23 mouse cellular contexts compared by ENCODE assay signal in the genomic region with DNA sequence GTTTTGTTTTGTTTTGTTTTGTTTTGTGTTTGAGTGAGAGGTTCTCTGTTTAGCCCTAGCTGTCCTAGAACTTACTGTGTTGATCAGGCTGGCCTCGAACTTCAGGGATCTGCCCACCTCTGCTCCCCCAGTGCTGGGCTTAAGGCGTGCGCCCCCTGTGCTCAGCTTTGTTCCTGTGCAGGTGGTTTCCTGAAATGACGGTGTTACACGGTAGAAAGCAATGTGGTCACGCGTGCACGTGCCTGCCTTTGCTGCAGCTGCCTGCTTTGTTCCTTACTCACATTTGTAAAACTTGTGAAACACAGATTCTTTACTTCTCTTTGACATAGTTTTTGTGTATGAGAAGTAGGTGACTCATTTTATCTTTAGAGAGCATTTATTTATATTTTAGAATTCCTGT. TPM values are rescaled to one million over a fixed set of nuclear protein-coding genes. Genes with fewer than 3 reads are reported as not detected.
DNase-seq lines count a peak whose midpoint lies in the region; ATAC-seq and TF ChIP-seq lines count a peak whose summit lies in the region.
"Had no signal": no experiment of that assay in that cellular context is flagged by ENCODE, and none has a peak within 500 bp of the region (broad histone marks: within the 10 kb centered on the region; RNA-seq: fewer than 3 reads in every experiment).

No protein-coding gene starts in this region.

- H3K4me2 ChIP-seq in stomach, postnatal 0 days (replicated peaks; ENCODE audit: low read depth), result no peak overlapping the region
- H3K4me2 ChIP-seq in liver, embryonic 12.5 days, result no peak overlapping the region
- H3K4me2 ChIP-seq: forebrain, embryonic 13.5 days; hindbrain, embryonic 13.5 days; kidney, embryonic 15.5 days; limb, embryonic 12.5 days; lung, embryonic 15.5 days; midbrain, embryonic 11.5 days; neural tube, embryonic 13.5 days had no signal

- TF ChIP-seq CTCF in ES-Bruce4 (IDR thresholded peaks at IDR 0.05; ENCODE audit: low read depth, low read length), result peak; percentile 28
- peak; percentile 25; the same call in 1 of the 2 replicates for TF ChIP-seq CTCF in stomach, postnatal 0 days (IDR thresholded peaks at IDR 0.05; ENCODE audit: low read depth)

- peak; percentile 85 for ATAC-seq in activated CD4-positive, CD25-positive, alpha-beta regulatory T cell, adult 4 months
- ATAC-seq in stomach, postnatal 0 days (ENCODE audit: low FRiP score, low TSS enrichment), result no peak
- ATAC-seq in liver, embryonic 12.5 days, result no peak
- ATAC-seq: forebrain, embryonic 13.5 days; intestine, embryonic 16.5 days; Patski had no signal

- no peaks in the 10 kb centered on the region for H3K4me1 ChIP-seq in ES-Bruce4 (ENCODE audit: control insufficient read depth, insufficient read depth, low read length)
- no peaks in the 10 kb centered on the region for H3K4me1 ChIP-seq in stomach, postnatal 0 days (replicated peaks; ENCODE audit: control insufficient read depth, insufficient read depth)
- H3K4me1 ChIP-seq in liver, embryonic 12.5 days, result no peaks in the 10 kb centered on the region
- H3K4me1 ChIP-seq: forebrain, embryonic 13.5 days; heart, embryonic 10.5 days; hindbrain, embryonic 13.5 days; kidney, embryonic 15.5 days; limb, embryonic 12.5 days; lung, embryonic 15.5 days; neural tube, embryonic 13.5 days had no signal

- TF ChIP-seq POLR2A in ES-Bruce4 (IDR thresholded peaks at IDR 0.05; ENCODE audit: insufficient read depth, low read length), result no peak

- H3K27ac ChIP-seq in ES-Bruce4 (ENCODE audit: insufficient read depth, low read length), result no peak overlapping the region
- no peak overlapping the region for H3K27ac ChIP-seq in stomach, postnatal 0 days (replicated peaks)
- no peak overlapping the region for H3K27ac ChIP-seq in liver, embryonic 12.5 days
- H3K27ac ChIP-seq: forebrain, embryonic 13.5 days; heart, embryonic 10.5 days; hindbrain, embryonic 13.5 days; kidney, embryonic 15.5 days; limb, embryonic 12.5 days; liver, embryonic 14.5 days; lung, embryonic 15.5 days; macrophage; neural tube, embryonic 13.5 days had no signal

- intact Hi-C loops in heart, postnatal 25 days (cut with DNase I), result no loop called here
- intact Hi-C loops in left cerebral cortex, postnatal 14 days (cut with DNase I), result no loop called here

- H3K4me3 ChIP-seq in ES-Bruce4 (ENCODE audit: low read depth, low read length), result no peak overlapping the region
- no peak overlapping the region for H3K4me3 ChIP-seq in stomach, postnatal 0 days (ENCODE audit: low read depth, low read length)
- no peak overlapping the region for H3K4me3 ChIP-seq in liver, embryonic 12.5 days
- H3K4me3 ChIP-seq: forebrain, embryonic 13.5 days; heart, embryonic 10.5 days; hindbrain, embryonic 13.5 days; kidney, embryonic 15.5 days; limb, embryonic 12.5 days; lung, embryonic 15.5 days; neural tube, embryonic 13.5 days had no signal

- H3K9me3 ChIP-seq in ES-Bruce4 (replicated peaks; ENCODE audit: control insufficient read depth, insufficient read depth, low read length, poor library complexity, severe bottlenecking), result no peaks in the 10 kb centered on the region
- H3K9me3 ChIP-seq in stomach, postnatal 0 days (ENCODE audit: control insufficient read depth, low read length), result no peaks in the 10 kb centered on the region
- H3K9me3 ChIP-seq in liver, embryonic 12.5 days (replicated peaks), result no peaks in the 10 kb centered on the region
- H3K9me3 ChIP-seq: forebrain, embryonic 13.5 days; heart, embryonic 10.5 days; hindbrain, embryonic 13.5 days; kidney, embryonic 15.5 days; limb, embryonic 12.5 days; lung, embryonic 15.5 days; neural tube, embryonic 13.5 days had no signal

- no peak overlapping the region for H3K9ac ChIP-seq in ES-Bruce4 (ENCODE audit: low read depth, poor library complexity, severe bottlenecking)
- no peak overlapping the region for H3K9ac ChIP-seq in stomach, postnatal 0 days (ENCODE audit: low read length)
- no peak overlapping the region for H3K9ac ChIP-seq in liver, embryonic 12.5 days
- H3K9ac ChIP-seq: forebrain, embryonic 13.5 days; hindbrain, embryonic 13.5 days; kidney, embryonic 15.5 days; limb, embryonic 12.5 days; liver, embryonic 14.5 days; lung, embryonic 15.5 days; neural tube, embryonic 13.5 days had no signal

- 78% methylated on average over 8 of the region's 8 CpGs for WGBS in stomach, postnatal 0 days
- 89% methylated on average over 8 of the region's 8 CpGs for WGBS in liver, embryonic 12.5 days (ENCODE audit: insufficient replicate concordance)

- H3K27me3 ChIP-seq in ES-Bruce4 (ENCODE audit: control insufficient read depth, insufficient read depth, low read length, poor library complexity, severe bottlenecking), result no peaks in the 10 kb centered on the region
- H3K27me3 ChIP-seq in stomach, postnatal 0 days (ENCODE audit: control insufficient read depth, insufficient read depth, low read length), result no peaks in the 10 kb centered on the region
- no peaks in the 10 kb centered on the region for H3K27me3 ChIP-seq in liver, embryonic 12.5 days (replicated peaks)
- H3K27me3 ChIP-seq: forebrain, embryonic 13.5 days; hindbrain, embryonic 13.5 days; kidney, embryonic 15.5 days; limb, embryonic 12.5 days; lung, embryonic 15.5 days; neural tube, embryonic 13.5 days; Patski had no signal

- peaks cover 72% of the 10 kb centered on the region for H3K36me3 ChIP-seq in ES-Bruce4 (ENCODE audit: control insufficient read depth, insufficient read depth, low read length, poor library complexity, severe bottlenecking)
- peaks cover 21% of the 10 kb centered on the region; the same call in 1 of the 2 replicates for H3K36me3 ChIP-seq in stomach, postnatal 0 days (ENCODE audit: control insufficient read depth, insufficient read depth, low read length)
- H3K36me3 ChIP-seq in liver, embryonic 12.5 days, result peaks cover 94% of the 10 kb centered on the region

- no peak for TF ChIP-seq EP300 in ES-Bruce4 (IDR thresholded peaks at IDR 0.05; ENCODE audit: insufficient read depth, low read depth, low read length)
- no peak for TF ChIP-seq EP300 in stomach, postnatal 0 days (optimal IDR thresholded peaks at IDR 0.05)

- DNase-seq in stomach, postnatal 0 days (ENCODE audit: low spot score), result no peak
- peak; percentile 62 to 71 for DNase-seq in thymus, postnatal 36 days
- no peak for DNase-seq in left cerebral cortex, adult 18-20 months (ENCODE audit: low spot score in 2 of 2)
- no peak for DNase-seq in heart, postnatal 25 days (ENCODE audit: low spot score)
- no peak for DNase-seq in left cerebral cortex, postnatal 14 days (ENCODE audit: low spot score in 2 of 2)
- DNase-seq: cerebellum, adult 8-10 months; gastrocnemius, postnatal 36 days; right cerebral cortex, adult 18-20 months had no signal

RNA-seq across cellular contexts. Expression of a gene that starts 14.0 kb away (rescaled TPM):
- 142 and 151 TPM in 2 replicates for polyA plus RNA-seq in ES-Bruce4 (2011; ENCODE audit: insufficient read depth, insufficient read length, low read depth, missing spikeins)
- 10 to 100 TPM; 18.0 to 18.6 TPM for polyA plus RNA-seq in activated CD4-positive, CD25-positive, alpha-beta regulatory T cell, adult 4 months (2017; shearing (Covaris generic))
- 7.2 and 7.4 TPM in 2 replicates for polyA plus RNA-seq in stomach, postnatal 0 days (2015; fragmentation: Nextera tagmentation; extraction: Ambion mirVana)
- 10 to 100 TPM; 24.4 to 25.1 TPM for total RNA-seq in left cerebral cortex, adult 18-20 months (2021)
- total RNA-seq in heart, postnatal 25 days (2021), result 10 to 100 TPM; 14.3 to 14.6 TPM
- 36.5 and 40.4 TPM in 2 replicates for polyA plus RNA-seq in liver, embryonic 12.5 days (2016; fragmentation: Nextera tagmentation; extraction: Ambion mirVana)
- 10 to 100 TPM; 25.1 to 27.7 TPM for total RNA-seq in left cerebral cortex, postnatal 14 days (2021)

RNA-seq across cellular contexts. Expression of a gene that starts 57.7 kb away (rescaled TPM):
- polyA plus RNA-seq in ES-Bruce4 (2011; ENCODE audit: insufficient read depth, insufficient read length, low read depth, missing spikeins), result 45.7 and 49.2 TPM in 2 replicates
- polyA plus RNA-seq in activated CD4-positive, CD25-positive, alpha-beta regulatory T cell, adult 4 months (2017; shearing (Covaris generic)), result 10 to 100 TPM; 38.4 to 56.6 TPM
- polyA plus RNA-seq in stomach, postnatal 0 days (2015; fragmentation: Nextera tagmentation; extraction: Ambion mirVana), result 11.6 and 12.2 TPM in 2 replicates
- total RNA-seq in left cerebral cortex, adult 18-20 months (2021), result 10 to 100 TPM; 41.9 to 48.9 TPM
- total RNA-seq in heart, postnatal 25 days (2021), result 10 to 100 TPM; 21.8 to 23.3 TPM
- polyA plus RNA-seq in liver, embryonic 12.5 days (2016; fragmentation: Nextera tagmentation; extraction: Ambion mirVana), result 15.1 and 15.2 TPM in 2 replicates
- 10 to 100 TPM; 36.0 to 38.4 TPM for total RNA-seq in left cerebral cortex, postnatal 14 days (2021)

Comparison
In these comparisons a context has a peak if more than half of its experiments do, and no peak if none do; other contexts are left out.
1. DNase-seq: peak in thymus, postnatal 36 days (2 of 2); none in stomach, postnatal 0 days (single experiment), left cerebral cortex, adult 18-20 months (0 of 2), heart, postnatal 25 days (single experiment) and left cerebral cortex, postnatal 14 days (0 of 2).